Mouse (Mus musculus): ENCODE measurements around the gene Mapt. TPM values are rescaled to one million over a fixed set of nuclear protein-coding genes. Genes with fewer than 3 reads are reported as not detected.

Mapt gene
- 277 and 315 TPM in 2 replicates for polyA plus RNA-seq (2015; fragmentation: Nextera tagmentation; extraction: Ambion mirVana)

DNA sequence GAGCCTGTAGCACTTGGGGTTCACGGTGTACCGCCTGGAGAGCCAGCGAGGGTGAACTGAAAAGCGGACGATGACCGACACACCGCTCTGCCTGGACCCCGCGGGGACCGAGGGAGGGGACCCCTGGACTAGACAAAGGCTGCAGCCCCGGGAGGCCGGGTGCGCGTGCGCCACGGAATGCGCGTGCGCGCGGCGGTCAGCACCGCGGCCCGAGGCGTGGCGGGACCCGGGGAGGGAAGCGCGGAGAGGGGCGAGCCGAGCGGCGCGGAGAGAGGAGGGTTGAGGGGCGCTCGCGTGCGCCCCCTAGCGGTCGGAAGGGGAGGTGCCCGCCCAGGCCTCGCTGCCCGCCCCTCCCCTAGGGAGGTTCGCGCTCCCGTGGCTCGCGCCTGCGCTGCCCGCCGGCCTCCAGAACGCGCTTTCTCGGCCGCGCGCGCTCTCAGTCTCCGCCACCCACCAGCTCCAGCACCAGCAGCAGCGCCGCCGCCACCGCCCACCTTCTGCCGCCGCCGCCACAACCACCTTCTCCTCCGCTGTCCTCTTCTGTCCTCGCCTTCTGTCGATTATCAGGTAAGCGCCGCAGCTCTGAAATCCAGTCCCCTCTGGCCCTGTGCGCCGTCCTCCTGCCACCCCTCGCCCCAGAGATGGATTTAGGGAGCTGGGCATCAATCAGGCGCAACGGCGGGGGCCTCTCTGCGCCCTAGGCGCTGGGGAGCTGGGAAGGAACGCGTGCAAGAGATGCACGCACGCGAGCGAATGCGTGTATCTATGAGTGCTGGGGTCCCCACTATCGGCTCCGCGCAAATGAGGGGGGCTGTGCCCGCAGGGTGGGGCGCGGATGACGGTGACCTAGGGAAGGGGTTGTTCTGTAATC lies at the start of gene Mapt:
Gene Mapt, plus strand, starts transcription at position 350 of the 871 bp plus-strand sequence.
- peak within 1 kb of the TSS; percentile 83 for H3K27ac ChIP-seq

DNA sequence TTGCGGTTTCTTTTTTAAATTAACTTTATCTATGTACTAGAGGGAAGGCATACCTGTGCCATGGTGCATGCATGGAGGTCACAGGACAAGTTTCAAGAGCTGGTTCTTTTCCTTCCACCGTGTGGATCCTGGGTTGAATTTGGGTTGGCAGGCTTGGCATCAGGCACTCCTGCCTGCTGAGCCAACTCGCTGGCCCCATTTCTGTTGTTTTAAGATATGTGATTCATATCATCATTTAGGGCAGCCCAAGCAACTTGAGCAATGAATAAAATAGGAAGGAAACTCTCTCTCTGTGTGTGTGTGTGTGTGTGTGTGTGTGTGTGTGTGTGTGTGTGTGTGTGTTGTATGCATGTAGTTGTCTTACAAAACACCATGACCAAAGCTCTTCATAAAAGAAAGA lies 49.0 kb upstream of the Mapt start:
- H3K36me3 ChIP-seq (ENCODE audit: poor library complexity, severe bottlenecking), result no peaks in the 10 kb centered on the region
- H3K4me3 ChIP-seq, result no peak overlapping the region
- peaks cover 6% of the 10 kb centered on the region; the same call in 1 of the 2 replicates for H3K4me1 ChIP-seq
- H3K27ac ChIP-seq, result no peak overlapping the region
- H3K4me2 ChIP-seq, result no peak overlapping the region
- H3K27me3 ChIP-seq, result no peaks in the 10 kb centered on the region
- no peaks in the 10 kb centered on the region for H3K9me3 ChIP-seq (replicated peaks)
- WGBS, result 78% methylated on average over 3 of the region's 3 CpGs
- no peak for ATAC-seq
- H3K9ac ChIP-seq, result no peak overlapping the region

More for the DNA sequence above, at the start of gene Mapt:
- Histone ChIP-seq H3K36me3 (ENCODE audit: poor library complexity, severe bottlenecking) (no peaks in the 10 kb centered on the region), H3K27me3 (peaks cover 48% of the 10 kb centered on the region), H3K9ac (peak within 1 kb of the TSS; percentile 85), H3K4me1 (peaks cover 42% of the 10 kb centered on the region), H3K4me2 (peak within 1 kb of the TSS; percentile 96), H3K4me3 (peak within 1 kb of the TSS; percentile 63), H3K9me3 (replicated peaks) (no peaks in the 10 kb centered on the region)
- ATAC-seq, result peak; percentile 85
- WGBS, result under 1% methylated on average over 62 of the region's 94 CpGs

DNA sequence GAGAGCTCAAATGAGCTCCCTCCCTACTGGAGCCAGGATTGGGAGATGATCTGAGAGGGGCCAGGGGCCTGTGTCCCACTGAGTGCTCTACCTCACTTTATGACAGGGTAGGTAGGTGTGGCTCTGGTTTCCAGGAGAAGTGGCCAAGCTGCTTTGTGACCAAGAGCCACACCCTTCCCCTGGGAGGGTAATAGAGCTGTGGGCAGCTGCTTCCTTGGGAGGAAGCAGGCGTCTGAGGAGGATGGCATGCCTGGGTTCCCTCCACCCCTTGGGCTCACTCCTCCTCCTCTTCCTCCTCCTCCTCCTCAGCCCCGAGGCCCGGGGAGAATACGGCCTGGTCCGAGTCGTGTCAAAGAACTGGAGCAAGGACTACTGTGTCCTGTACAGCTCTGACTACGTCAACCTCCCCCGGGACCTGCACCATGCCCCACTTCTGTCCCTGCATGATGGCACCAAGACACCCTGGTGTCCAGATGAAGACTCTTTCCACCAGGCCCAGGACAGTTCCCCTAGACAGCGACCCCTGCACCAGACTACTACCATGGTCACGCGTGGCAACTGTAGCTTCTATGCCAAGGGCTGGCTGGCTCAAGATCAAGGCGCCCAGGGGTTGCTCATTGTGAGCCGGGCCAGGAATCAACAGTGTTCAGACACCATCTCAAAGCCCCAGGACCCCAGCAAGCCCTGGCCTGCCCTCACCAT lies 44.9 kb upstream of the Mapt start, which contains the start of gene Sppl2c:
Gene Sppl2c, plus strand, starts transcription at position 193 of the 702 bp plus-strand sequence.
- no peak within 1 kb of the TSS for H3K4me3 ChIP-seq
- no peaks in the 10 kb centered on the region for H3K4me1 ChIP-seq
- no peak for ATAC-seq
- no peaks in the 10 kb centered on the region for H3K36me3 ChIP-seq (ENCODE audit: poor library complexity, severe bottlenecking)
- H3K27me3 ChIP-seq, result no peaks in the 10 kb centered on the region
- H3K27ac ChIP-seq, result no peak within 1 kb of the TSS
- no peak within 1 kb of the TSS for H3K9ac ChIP-seq
- no peak within 1 kb of the TSS for H3K4me2 ChIP-seq
- 90% methylated on average over 13 of the region's 13 CpGs for WGBS
- no peaks in the 10 kb centered on the region for H3K9me3 ChIP-seq (replicated peaks)

DNA sequence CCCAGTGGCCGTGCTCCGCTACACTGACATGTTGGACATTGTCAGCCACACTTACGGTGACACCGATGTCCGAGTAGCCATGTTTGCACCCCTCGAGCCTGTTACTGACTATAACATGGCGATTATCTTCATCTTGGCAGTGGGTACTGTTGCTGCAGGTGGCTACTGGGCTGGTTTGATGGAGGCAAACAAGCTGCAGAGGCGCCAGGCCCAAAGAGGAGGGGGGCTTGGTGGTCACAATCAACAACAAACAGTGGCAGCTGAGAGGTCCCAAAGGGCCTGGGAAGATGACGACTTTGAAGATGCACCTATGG lies 44.4 kb upstream of the Mapt start:
- Histone ChIP-seq H3K4me3 (no peak overlapping the region), H3K4me1 (no peaks in the 10 kb centered on the region), H3K9ac (no peak overlapping the region), H3K27ac (no peak overlapping the region), H3K27me3 (no peaks in the 10 kb centered on the region), H3K36me3 (ENCODE audit: poor library complexity, severe bottlenecking) (no peaks in the 10 kb centered on the region), H3K4me2 (no peak overlapping the region), H3K9me3 (replicated peaks) (no peaks in the 10 kb centered on the region)
- ATAC-seq, result no peak
- WGBS, result 94% methylated on average over 9 of the region's 9 CpGs

DNA sequence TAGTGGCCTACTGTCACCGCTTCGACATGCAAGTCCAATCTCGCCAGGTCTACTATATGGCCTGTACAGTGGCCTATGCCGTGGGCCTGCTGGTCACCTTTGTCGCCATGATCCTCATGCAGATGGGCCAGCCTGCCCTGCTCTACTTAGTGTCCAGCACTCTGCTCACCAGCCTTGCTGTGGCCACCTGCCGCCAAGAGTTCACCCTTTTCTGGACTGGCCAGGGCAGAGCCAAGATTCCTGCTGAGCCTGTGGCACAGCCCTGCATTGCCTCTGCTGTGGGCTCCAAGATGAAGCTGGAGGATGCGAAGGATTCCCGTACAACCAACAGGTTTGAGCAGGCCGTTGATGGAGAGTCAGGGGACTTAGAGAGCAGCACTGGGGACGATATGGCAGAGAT lies 43.4 kb upstream of the Mapt start:
- no peaks in the 10 kb centered on the region for H3K9me3 ChIP-seq (replicated peaks)
- 96% methylated on average over 10 of the region's 10 CpGs for WGBS

DNA sequence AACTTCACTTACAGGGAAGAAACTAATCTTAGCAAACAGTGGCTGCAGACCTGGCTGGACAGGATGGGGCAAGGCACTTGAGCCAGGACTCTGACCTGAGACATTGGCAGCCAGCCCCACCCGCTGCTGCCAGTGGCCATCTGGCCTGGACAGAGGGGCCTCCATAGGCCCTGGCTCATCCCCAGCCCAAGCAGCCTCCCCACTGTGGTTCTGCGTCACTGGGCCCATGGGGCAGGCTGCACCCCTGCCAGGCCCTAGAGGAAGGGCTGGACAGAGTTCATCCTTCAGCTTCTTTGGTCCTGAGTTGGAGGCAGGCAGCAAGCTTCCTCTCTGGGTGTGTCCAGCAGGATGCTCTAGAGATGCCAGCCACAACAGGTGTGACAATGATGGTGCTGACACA lies 41.2 kb upstream of the Mapt start:
- WGBS, result 81% methylated on average over 2 of the region's 2 CpGs
- Histone ChIP-seq H3K9me3 (replicated peaks) (no peaks in the 10 kb centered on the region), H3K4me3 (no peak overlapping the region), H3K36me3 (ENCODE audit: poor library complexity, severe bottlenecking) (no peaks in the 10 kb centered on the region), H3K27ac (no peak overlapping the region), H3K27me3 (no peaks in the 10 kb centered on the region), H3K9ac (no peak overlapping the region), H3K4me2 (no peak overlapping the region), H3K4me1 (no peaks in the 10 kb centered on the region)
- no peak for ATAC-seq

More for the DNA sequence above, 43.4 kb upstream of the Mapt start:
- Histone ChIP-seq H3K36me3 (ENCODE audit: poor library complexity, severe bottlenecking) (no peaks in the 10 kb centered on the region), H3K9ac (no peak overlapping the region), H3K4me3 (no peak overlapping the region), H3K4me1 (no peaks in the 10 kb centered on the region), H3K4me2 (no peak overlapping the region), H3K27ac (no peak overlapping the region), H3K27me3 (no peaks in the 10 kb centered on the region)
- ATAC-seq, result no peak

DNA sequence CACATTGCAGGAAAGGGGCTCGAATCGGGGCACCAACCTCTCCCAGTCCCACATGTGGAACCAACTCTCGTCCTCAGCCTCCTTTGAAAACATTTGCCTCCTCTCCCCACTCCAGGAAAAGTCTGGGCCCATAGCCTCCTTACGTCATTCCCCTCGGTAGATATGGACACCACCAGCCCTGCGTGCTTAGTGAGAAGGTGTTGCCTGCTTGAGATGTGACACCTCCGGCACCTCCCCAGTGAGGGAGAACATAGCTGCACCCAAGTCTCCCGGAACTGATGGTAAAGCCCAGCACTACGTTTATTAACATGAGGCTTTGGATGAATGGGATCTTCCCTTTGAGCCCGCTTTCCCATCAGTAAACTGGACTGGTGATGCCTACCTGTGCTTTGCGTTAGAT lies 35.8 kb upstream of the Mapt start:
- ATAC-seq, result peak; percentile 16; the same call in 1 of the 2 replicates
- Histone ChIP-seq H3K4me1 (no peaks in the 10 kb centered on the region), H3K4me2 (peak overlapping the region; percentile 24; the same call in 1 of the 2 replicates)

DNA sequence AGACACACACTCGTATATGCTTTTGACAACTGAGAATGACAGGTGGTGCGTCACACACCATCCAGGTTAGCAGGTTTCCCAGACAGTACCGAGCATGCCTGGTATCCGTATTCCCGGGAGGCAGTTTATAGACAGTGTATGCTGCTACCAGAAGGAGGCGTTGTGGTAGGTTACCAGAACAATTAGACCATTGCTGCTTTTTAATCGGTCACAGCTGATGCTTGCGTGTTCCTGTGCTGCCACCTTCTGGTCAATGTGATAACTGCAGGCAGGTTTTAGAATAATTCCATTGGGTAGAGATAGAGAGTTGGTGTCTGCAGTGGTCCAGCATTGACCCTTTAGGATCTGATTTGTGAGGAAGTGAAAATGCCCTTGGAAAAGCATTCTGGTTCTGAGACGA lies 35.4 kb upstream of the Mapt start:
- peak; percentile 91 for ATAC-seq
- H3K36me3 ChIP-seq (ENCODE audit: poor library complexity, severe bottlenecking), result no peaks in the 10 kb centered on the region
- 6% methylated on average over 9 of the region's 9 CpGs for WGBS
- H3K27me3 ChIP-seq, result peaks cover 21% of the 10 kb centered on the region
- H3K4me2 ChIP-seq, result peak overlapping the region; percentile 24; the same call in 1 of the 2 replicates
- no peaks in the 10 kb centered on the region for H3K4me1 ChIP-seq
- no peaks in the 10 kb centered on the region for H3K9me3 ChIP-seq (replicated peaks)
- H3K4me3 ChIP-seq, result no peak overlapping the region
- no peak overlapping the region for H3K9ac ChIP-seq
- no peak overlapping the region for H3K27ac ChIP-seq

More for the DNA sequence above, 35.8 kb upstream of the Mapt start:
- Histone ChIP-seq H3K27ac (no peak overlapping the region), H3K9ac (no peak overlapping the region), H3K27me3 (peaks cover 21% of the 10 kb centered on the region), H3K9me3 (replicated peaks) (no peaks in the 10 kb centered on the region), H3K4me3 (no peak overlapping the region), H3K36me3 (ENCODE audit: poor library complexity, severe bottlenecking) (no peaks in the 10 kb centered on the region)
- WGBS, result 83% methylated on average over 11 of the region's 11 CpGs

DNA sequence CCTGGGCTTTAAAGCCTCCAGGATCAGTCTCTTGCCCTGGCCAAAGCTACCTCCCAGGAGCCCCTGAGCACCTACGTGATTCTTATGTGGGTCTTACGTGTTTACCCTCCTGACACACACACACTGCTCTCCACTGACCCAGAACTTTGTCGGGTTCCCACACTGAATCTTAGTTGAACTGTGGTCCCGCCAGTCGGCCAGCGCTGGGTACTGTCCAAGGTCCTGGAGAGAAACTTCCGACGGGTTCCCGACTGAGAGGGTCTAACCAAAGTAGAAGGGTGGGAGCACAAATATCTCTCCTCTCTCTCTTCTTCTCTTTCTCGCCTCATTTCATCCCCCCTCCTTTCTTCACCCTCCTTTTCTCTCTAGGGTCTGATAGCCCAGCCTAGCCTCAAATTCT lies 33.3 kb upstream of the Mapt start:
- 9% methylated on average over 10 of the region's 10 CpGs for WGBS
- no peak overlapping the region for H3K4me3 ChIP-seq
- no peaks in the 10 kb centered on the region for H3K36me3 ChIP-seq (ENCODE audit: poor library complexity, severe bottlenecking)
- no peak overlapping the region for H3K9ac ChIP-seq
- H3K4me2 ChIP-seq, result no peak overlapping the region
- H3K4me1 ChIP-seq, result no peaks in the 10 kb centered on the region
- ATAC-seq, result no peak
- peaks cover 21% of the 10 kb centered on the region for H3K27me3 ChIP-seq
- peaks cover under 1% of the 10 kb centered on the region; the same call in 1 of the 2 replicates for H3K9me3 ChIP-seq (replicated peaks)
- no peak overlapping the region for H3K27ac ChIP-seq

DNA sequence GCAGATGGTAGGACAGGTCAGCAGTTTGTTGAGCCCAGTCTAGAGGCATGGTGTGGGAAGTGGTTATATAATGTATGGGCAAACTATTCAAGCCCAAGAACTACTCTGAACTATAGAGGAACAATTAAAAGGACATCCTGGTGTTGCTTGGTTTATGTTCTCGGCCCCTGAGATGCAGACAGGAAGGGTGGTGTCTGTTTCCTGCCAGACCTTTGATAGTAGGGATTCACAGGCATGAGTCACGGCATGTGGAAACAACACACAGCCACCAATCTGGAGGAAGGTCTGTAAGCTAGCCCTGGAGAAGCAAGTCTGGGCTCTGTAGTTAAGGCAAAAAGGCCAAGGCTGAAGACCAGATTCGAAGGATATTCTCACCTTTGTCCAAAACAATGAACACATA lies 27.9 kb upstream of the Mapt start:
- peaks cover 8% of the 10 kb centered on the region for H3K27me3 ChIP-seq
- 80% methylated on average over 3 of the region's 3 CpGs for WGBS
- no peaks in the 10 kb centered on the region for H3K36me3 ChIP-seq (ENCODE audit: poor library complexity, severe bottlenecking)

DNA sequence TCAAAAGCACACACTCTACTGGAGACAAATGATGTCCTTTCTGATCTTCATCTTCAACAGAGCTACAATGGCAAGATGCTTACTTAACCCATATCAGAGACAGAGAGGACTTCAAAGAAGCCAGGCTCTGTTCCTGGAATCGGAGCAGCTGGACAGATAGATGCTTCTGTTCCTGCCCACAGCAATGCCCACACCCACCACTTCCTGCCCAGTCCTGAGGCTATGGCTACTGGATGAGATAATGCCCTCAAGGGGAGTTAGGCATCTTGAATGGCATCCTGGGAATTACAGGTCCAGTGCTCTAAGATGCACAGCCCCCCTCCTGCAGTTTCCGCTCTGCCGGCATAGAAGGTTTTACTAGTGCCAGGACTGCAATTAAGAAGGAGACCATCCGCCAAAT lies 24.6 kb upstream of the Mapt start:
- no peaks in the 10 kb centered on the region for H3K4me1 ChIP-seq
- no peak overlapping the region for H3K4me2 ChIP-seq
- 85% methylated on average over 4 of the region's 4 CpGs for WGBS
- no peak overlapping the region for H3K9ac ChIP-seq
- H3K36me3 ChIP-seq (ENCODE audit: poor library complexity, severe bottlenecking), result no peaks in the 10 kb centered on the region
- peaks cover 4% of the 10 kb centered on the region; the same call in 1 of the 2 replicates for H3K9me3 ChIP-seq (replicated peaks)
- ATAC-seq, result no peak
- no peak overlapping the region for H3K4me3 ChIP-seq
- H3K27me3 ChIP-seq, result 0 out of 2 replicates have a peak, but pooled peaks cover 3% of the 10 kb centered on the region
- no peak overlapping the region for H3K27ac ChIP-seq

More for the DNA sequence above, 27.9 kb upstream of the Mapt start:
- Histone ChIP-seq H3K27ac (no peak overlapping the region), H3K4me2 (no peak overlapping the region), H3K9me3 (replicated peaks) (peaks cover 4% of the 10 kb centered on the region; the same call in 1 of the 2 replicates), H3K4me1 (no peaks in the 10 kb centered on the region), H3K4me3 (no peak overlapping the region), H3K9ac (no peak overlapping the region)
- ATAC-seq, result no peak

DNA sequence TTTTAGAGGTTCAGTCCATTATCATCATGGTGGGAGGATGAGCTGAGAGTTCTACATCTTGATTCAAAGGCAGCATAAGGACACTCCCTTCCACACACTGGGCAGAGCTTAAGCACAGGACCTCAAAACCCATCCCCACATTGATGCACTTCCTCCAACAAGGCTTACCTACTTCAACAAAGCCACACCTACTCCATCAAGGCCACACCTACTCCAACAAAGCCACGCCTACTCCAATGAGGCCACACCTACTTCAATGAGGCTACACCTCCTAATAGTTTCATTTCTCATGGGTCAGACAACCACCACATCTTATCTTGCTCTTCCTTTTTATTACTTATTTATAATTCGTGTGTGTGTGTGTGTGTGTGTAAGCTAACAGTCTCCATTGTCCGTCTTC lies 22.1 kb upstream of the Mapt start:
- H3K9ac ChIP-seq, result no peak overlapping the region
- no peak overlapping the region for H3K4me3 ChIP-seq
- H3K27me3 ChIP-seq, result 0 out of 2 replicates have a peak, but pooled peaks cover 3% of the 10 kb centered on the region
- WGBS, result 70% methylated on average over 3 of the region's 3 CpGs
- H3K36me3 ChIP-seq (ENCODE audit: poor library complexity, severe bottlenecking), result no peaks in the 10 kb centered on the region
- no peaks in the 10 kb centered on the region for H3K9me3 ChIP-seq (replicated peaks)
- H3K4me1 ChIP-seq, result no peaks in the 10 kb centered on the region
- no peak overlapping the region for H3K4me2 ChIP-seq
- no peak for ATAC-seq
- no peak overlapping the region for H3K27ac ChIP-seq
